Mouse (Mus musculus) testis, postnatal 14 days (tissue): Measurements from ENCODE around the gene Adora1.
"Not testable (repeated sequence)": the region's sequence is repeated elsewhere in the genome, so short reads cannot be mapped to it uniquely, and the experiment has no call there.

Experiments used
- DNase-seq: peaks from one replicate; pipeline ENCODE4 v3.0.0; 2021; ENCODE audit warnings: low spot score

Adora1 gene

GRCm38 (mm10) chr1:134235391-134235921, at the start of gene Adora1:
Adora1 (minus strand) TSS chr1:134235431.
- DNase-seq = no peak

GRCm38 (mm10) chr1:134283108-134283507, 47.9 kb upstream of the Adora1 start:
- DNase-seq = no peak

GRCm38 (mm10) chr1:134282342-134282741, 47.1 kb upstream of the Adora1 start:
- no peak for DNase-seq

- no peak for DNase-seq
These were observed 46.3 kb upstream of the Adora1 start for GRCm38 (mm10) chr1:134281563-134281962.

GRCm38 (mm10) chr1:134280174-134280573, 44.9 kb upstream of the Adora1 start:
- no peak for DNase-seq

GRCm38 (mm10) chr1:134276823-134277222, 41.6 kb upstream of the Adora1 start:
- no peak for DNase-seq

- DNase-seq = peak; percentile 72
These were observed 40.6 kb upstream of the Adora1 start for GRCm38 (mm10) chr1:134275616-134276464.

- DNase-seq = no peak
These were observed 39.3 kb upstream of the Adora1 start for GRCm38 (mm10) chr1:134274483-134274920.

- DNase-seq = no peak
These were observed 38.5 kb upstream of the Adora1 start for GRCm38 (mm10) chr1:134273493-134274395.

- DNase-seq = no peak
These were observed 37.6 kb upstream of the Adora1 start for GRCm38 (mm10) chr1:134272754-134273250.

GRCm38 (mm10) chr1:134270026-134270425, 34.8 kb upstream of the Adora1 start:
- no peak for DNase-seq

- DNase-seq = no peak
These were observed 30.6 kb upstream of the Adora1 start for GRCm38 (mm10) chr1:134265797-134266196.

- no peak for DNase-seq
These were observed 29.1 kb upstream of the Adora1 start for GRCm38 (mm10) chr1:134264341-134264740.

GRCm38 (mm10) chr1:134249681-134250080, 14.4 kb upstream of the Adora1 start:
- DNase-seq = not testable (repeated sequence)

- no peak for DNase-seq
These were observed 11.4 kb upstream of the Adora1 start for GRCm38 (mm10) chr1:134246590-134246989.

- DNase-seq = no peak
These were observed 9.9 kb upstream of the Adora1 start for GRCm38 (mm10) chr1:134245004-134245717.

GRCm38 (mm10) chr1:134243948-134244914, 9.0 kb upstream of the Adora1 start:
- peak; percentile 74 for DNase-seq

GRCm38 (mm10) chr1:134243505-134243904, 8.3 kb upstream of the Adora1 start:
- no peak for DNase-seq

- DNase-seq = no peak
These were observed 7.1 kb upstream of the Adora1 start for GRCm38 (mm10) chr1:134242286-134242685.

- no peak for DNase-seq
These were observed 6.1 kb upstream of the Adora1 start for GRCm38 (mm10) chr1:134241298-134241697.
